Mouse (Mus musculus) bone marrow, adult 2 months (tissue): ENCODE results near the gene Pdia4.
"Not testable (repeated sequence)": the region's sequence is repeated elsewhere in the genome, so short reads cannot be mapped to it uniquely, and the experiment has no call there.

ENCODE experiments used
- CTCF ChIP-seq: fragments of 200-500 bp; IDR thresholded peaks from 2 replicates; pipeline ENCODE4 v1.5.1; 2011; ENCODE audit warnings: low read length, control low read depth; ENCODE audit not compliant: control insufficient read depth, insufficient read depth
- POLR2A ChIP-seq: fragments of 200-500 bp; IDR thresholded peaks from 2 replicates; pipeline ENCODE4 v1.6.1; 2011; ENCODE audit warnings: low read depth, mild to moderate bottlenecking, control low read depth, low read length, borderline replicate concordance; ENCODE audit not compliant: control insufficient read depth

- TF ChIP-seq POLR2A, CTCF: not testable (repeated sequence)
These were observed 41.5 kb downstream of the Pdia4 start for GRCm38 (mm10) chr6:47771760-47772159.
